Mouse (Mus musculus): ENCODE results near the gene Prl7c1. TPM values are rescaled to one million over a fixed set of nuclear protein-coding genes. Genes with fewer than 3 reads are reported as not detected.
"Not testable (repeated sequence)": the region's sequence is repeated elsewhere in the genome, so short reads cannot be mapped to it uniquely, and the experiment has no call there.

Gene Prl7c1
- not detected in 2 replicates for polyA plus RNA-seq (2015; fragmentation: Nextera tagmentation; extraction: Ambion mirVana)

DNA sequence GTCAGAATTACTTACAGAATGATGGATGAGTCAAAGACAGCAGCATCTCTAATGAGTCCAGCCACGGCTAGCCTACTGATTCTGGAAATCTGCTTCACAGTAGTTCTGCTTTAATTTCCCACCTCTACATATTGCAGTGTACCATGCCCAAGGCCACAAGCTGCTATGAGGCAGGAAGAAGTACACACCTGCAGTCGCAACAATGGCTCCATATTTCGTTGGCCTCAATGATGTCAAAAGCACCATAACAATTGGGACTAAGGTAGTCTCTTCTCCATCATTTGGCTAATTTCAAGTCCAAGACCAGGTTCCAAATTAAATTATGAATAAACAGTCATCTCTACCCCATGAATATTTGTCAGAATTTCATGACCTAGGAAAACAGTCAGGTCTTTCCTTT, at the start of gene Prl7c1:
TSS of gene Prl7c1 (minus strand) at position 101 of the 400 bp plus-strand sequence.
- not testable (repeated sequence) for H3K9me3 ChIP-seq (ENCODE audit: control insufficient read depth, low read length); H3K4me1 ChIP-seq (replicated peaks; ENCODE audit: control insufficient read depth, insufficient read depth, low read length); H3K27ac ChIP-seq (ENCODE audit: low read length); H3K27me3 ChIP-seq (ENCODE audit: control insufficient read depth, insufficient read depth, low read depth, low read length); H3K4me3 ChIP-seq (ENCODE audit: low read length); ATAC-seq (ENCODE audit: low read depth); H3K9ac ChIP-seq (ENCODE audit: low read length); H3K36me3 ChIP-seq (ENCODE audit: control insufficient read depth, insufficient read depth, low read length); H3K4me2 ChIP-seq (ENCODE audit: low read depth, low read length)
- 93% methylated on average over 2 of the region's 3 CpGs for WGBS

DNA sequence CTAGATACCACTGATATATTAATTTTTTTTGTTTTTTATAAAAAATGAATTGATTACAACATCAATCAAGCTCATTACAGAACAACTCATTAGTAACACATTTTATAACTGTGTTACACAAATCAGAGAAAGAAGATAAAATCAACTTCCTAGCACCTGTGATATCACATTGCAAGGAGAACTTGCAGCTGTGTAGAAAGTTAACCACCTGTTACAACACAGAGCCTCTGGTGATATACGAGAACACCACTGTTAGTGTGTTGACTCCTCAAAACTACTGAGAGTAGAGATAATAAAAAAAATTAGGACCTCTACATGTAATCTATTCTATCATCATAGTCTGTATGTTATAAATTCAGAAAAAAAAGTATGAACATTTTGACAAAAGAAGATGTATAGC, 22.2 kb upstream of the Prl7c1 start:
- Histone ChIP-seq H3K27me3 (ENCODE audit: control insufficient read depth, insufficient read depth, low read depth, low read length) (no peaks in the 10 kb centered on the region), H3K4me3 (ENCODE audit: low read length) (no peak overlapping the region), H3K9me3 (ENCODE audit: control insufficient read depth, low read length) (no peaks in the 10 kb centered on the region), H3K4me1 (replicated peaks; ENCODE audit: control insufficient read depth, insufficient read depth, low read length) (no peaks in the 10 kb centered on the region), H3K36me3 (ENCODE audit: control insufficient read depth, insufficient read depth, low read length) (no peaks in the 10 kb centered on the region), H3K9ac (ENCODE audit: low read length) (no peak overlapping the region), H3K27ac (ENCODE audit: low read length) (no peak overlapping the region), H3K4me2 (ENCODE audit: low read depth, low read length) (no peak overlapping the region)
- WGBS, result 66% methylated on average over 1 of the region's 1 CpGs
- ATAC-seq (ENCODE audit: low read depth), result no peak

GRCm38 (mm10) chr13:27801354-27801753, 20.8 kb upstream of the Prl7c1 start, which contains the start of gene Prl2a1:
TSS of gene Prl2a1 (plus strand) at chr13:27801654.
- no peaks in the 10 kb centered on the region for H3K4me1 ChIP-seq (replicated peaks; ENCODE audit: control insufficient read depth, insufficient read depth, low read length)
- H3K9ac ChIP-seq (ENCODE audit: low read length), result no peak within 1 kb of the TSS
- H3K36me3 ChIP-seq (ENCODE audit: control insufficient read depth, insufficient read depth, low read length), result no peaks in the 10 kb centered on the region
- H3K9me3 ChIP-seq (ENCODE audit: control insufficient read depth, low read length), result no peaks in the 10 kb centered on the region
- no peak for ATAC-seq (ENCODE audit: low read depth)
- H3K27me3 ChIP-seq (ENCODE audit: control insufficient read depth, insufficient read depth, low read depth, low read length), result no peaks in the 10 kb centered on the region
- 97% methylated on average over 1 of the region's 1 CpGs for WGBS
- H3K27ac ChIP-seq (ENCODE audit: low read length), result no peak within 1 kb of the TSS
- H3K4me3 ChIP-seq (ENCODE audit: low read length), result no peak within 1 kb of the TSS
- H3K4me2 ChIP-seq (ENCODE audit: low read depth, low read length), result no peak within 1 kb of the TSS

GRCm38 (mm10) chr13:27799303-27799702, 18.7 kb upstream of the Prl7c1 start:
- no peak overlapping the region for H3K27ac ChIP-seq (ENCODE audit: low read length)
- WGBS, result 76% methylated on average over 4 of the region's 4 CpGs
- H3K27me3 ChIP-seq (ENCODE audit: control insufficient read depth, insufficient read depth, low read depth, low read length), result no peaks in the 10 kb centered on the region
- H3K9me3 ChIP-seq (ENCODE audit: control insufficient read depth, low read length), result no peaks in the 10 kb centered on the region
- H3K9ac ChIP-seq (ENCODE audit: low read length), result no peak overlapping the region
- H3K36me3 ChIP-seq (ENCODE audit: control insufficient read depth, insufficient read depth, low read length), result no peaks in the 10 kb centered on the region
- ATAC-seq (ENCODE audit: low read depth), result no peak
- no peaks in the 10 kb centered on the region for H3K4me1 ChIP-seq (replicated peaks; ENCODE audit: control insufficient read depth, insufficient read depth, low read length)
- H3K4me3 ChIP-seq (ENCODE audit: low read length), result no peak overlapping the region
- no peak overlapping the region for H3K4me2 ChIP-seq (ENCODE audit: low read depth, low read length)

DNA sequence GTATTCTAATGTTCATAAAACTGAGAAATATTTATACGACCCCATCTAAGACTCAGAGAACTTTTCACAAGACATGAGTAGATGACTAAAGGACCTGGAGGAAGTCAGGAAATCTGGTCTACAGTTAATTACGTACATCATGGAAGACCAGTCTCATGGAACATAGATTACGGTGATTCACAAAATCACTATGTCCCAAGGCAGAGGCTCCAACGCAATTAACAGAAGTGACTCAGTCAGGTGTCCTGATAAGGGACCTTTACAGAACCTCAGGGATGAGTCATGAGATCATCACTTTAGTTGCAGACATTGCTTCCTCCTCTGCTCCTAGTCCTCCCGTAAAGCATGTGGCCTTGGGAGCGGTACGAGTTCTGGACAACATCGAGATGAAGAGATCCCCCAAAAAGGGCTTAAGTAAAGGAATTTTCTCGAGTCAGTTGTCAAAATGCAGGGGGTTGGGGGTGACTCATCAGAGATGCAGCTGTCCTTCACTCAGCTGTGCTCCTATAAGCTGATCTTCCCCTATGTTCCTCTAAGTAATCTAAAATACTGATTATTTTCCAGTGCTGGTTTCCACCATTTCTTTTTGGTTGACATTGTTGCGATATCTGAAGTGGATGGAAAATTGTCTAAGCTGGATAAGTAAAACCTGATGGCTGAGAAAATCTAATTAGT, 46.0 kb downstream of the Prl7c1 start:
- no peaks in the 10 kb centered on the region for H3K27me3 ChIP-seq (ENCODE audit: control insufficient read depth, insufficient read depth, low read depth, low read length)
- no peaks in the 10 kb centered on the region for H3K36me3 ChIP-seq (ENCODE audit: control insufficient read depth, insufficient read depth, low read length)
- 89% methylated on average over 10 of the region's 10 CpGs for WGBS
- H3K27ac ChIP-seq (ENCODE audit: low read length), result no peak overlapping the region
- no peak overlapping the region for H3K9ac ChIP-seq (ENCODE audit: low read length)
- no peaks in the 10 kb centered on the region for H3K9me3 ChIP-seq (ENCODE audit: control insufficient read depth, low read length)
- no peaks in the 10 kb centered on the region for H3K4me1 ChIP-seq (replicated peaks; ENCODE audit: control insufficient read depth, insufficient read depth, low read length)
- no peak overlapping the region for H3K4me3 ChIP-seq (ENCODE audit: low read length)
- H3K4me2 ChIP-seq (ENCODE audit: low read depth, low read length), result no peak overlapping the region
- ATAC-seq (ENCODE audit: low read depth), result no peak

- H3K4me2 ChIP-seq (ENCODE audit: low read depth, low read length); H3K4me3 ChIP-seq (ENCODE audit: low read length); H3K4me1 ChIP-seq (replicated peaks; ENCODE audit: control insufficient read depth, insufficient read depth, low read length); H3K27me3 ChIP-seq (ENCODE audit: control insufficient read depth, insufficient read depth, low read depth, low read length); H3K27ac ChIP-seq (ENCODE audit: low read length); H3K9me3 ChIP-seq (ENCODE audit: control insufficient read depth, low read length); H3K9ac ChIP-seq (ENCODE audit: low read length); ATAC-seq (ENCODE audit: low read depth); H3K36me3 ChIP-seq (ENCODE audit: control insufficient read depth, insufficient read depth, low read length): not testable (repeated sequence)
- 70% methylated on average over 5 of the region's 5 CpGs for WGBS
Measured at GRCm38 (mm10) chr13:27730286-27730959, 50.2 kb downstream of the Prl7c1 start.

GRCm38 (mm10) chr13:27725057-27725456, 55.5 kb downstream of the Prl7c1 start:
- not testable (repeated sequence) for H3K9me3 ChIP-seq (ENCODE audit: control insufficient read depth, low read length); H3K27ac ChIP-seq (ENCODE audit: low read length); H3K36me3 ChIP-seq (ENCODE audit: control insufficient read depth, insufficient read depth, low read length); H3K27me3 ChIP-seq (ENCODE audit: control insufficient read depth, insufficient read depth, low read depth, low read length); H3K9ac ChIP-seq (ENCODE audit: low read length); H3K4me1 ChIP-seq (replicated peaks; ENCODE audit: control insufficient read depth, insufficient read depth, low read length); H3K4me3 ChIP-seq (ENCODE audit: low read length); ATAC-seq (ENCODE audit: low read depth); H3K4me2 ChIP-seq (ENCODE audit: low read depth, low read length)
- 88% methylated on average over 3 of the region's 3 CpGs for WGBS

Other genes starting within 250 kb of the Prl7c1 start
- gene Prl8a9, start 216.2 kb downstream of the Prl7c1 start, polyA plus RNA-seq (2015; fragmentation: Nextera tagmentation; extraction: Ambion mirVana), result not detected in 2 replicates
- gene Prl8a1, start 198.6 kb downstream of the Prl7c1 start, polyA plus RNA-seq (2015; fragmentation: Nextera tagmentation; extraction: Ambion mirVana), result not detected in 2 replicates
- gene Prl7b1, start 170.2 kb downstream of the Prl7c1 start, polyA plus RNA-seq (2015; fragmentation: Nextera tagmentation; extraction: Ambion mirVana), result not detected in 2 replicates
- gene Prl7a1, start 138.3 kb downstream of the Prl7c1 start, polyA plus RNA-seq (2015; fragmentation: Nextera tagmentation; extraction: Ambion mirVana), result not detected in 2 replicates
- gene Prl7a2, start 112.8 kb downstream of the Prl7c1 start, polyA plus RNA-seq (2015; fragmentation: Nextera tagmentation; extraction: Ambion mirVana), result not detected in 2 replicates
- not detected in 2 replicates for gene Prl7d1, start 64.1 kb downstream of the Prl7c1 start, polyA plus RNA-seq (2015; fragmentation: Nextera tagmentation; extraction: Ambion mirVana)
- not detected in 2 replicates for gene Prl2a1, start 20.9 kb upstream of the Prl7c1 start, polyA plus RNA-seq (2015; fragmentation: Nextera tagmentation; extraction: Ambion mirVana)
- gene Prl2c1, start 68.5 kb upstream of the Prl7c1 start, polyA plus RNA-seq (2015; fragmentation: Nextera tagmentation; extraction: Ambion mirVana), result not detected in 2 replicates
- not detected in 2 replicates for gene Prl4a1, start 235.4 kb upstream of the Prl7c1 start, polyA plus RNA-seq (2015; fragmentation: Nextera tagmentation; extraction: Ambion mirVana)